Mouse (Mus musculus): ENCODE measurements at regions not wholly inside any gene's neighbourhood (a gene's known extent, or its start where the extent isn't known, plus 50 kb on each side); places are given as distances from the start of the nearest gene placed in this dataset.

- DNase-seq (ENCODE audit: low read depth, low spot score): peak; percentile 61
These were observed 313.0 kb downstream of the Bmper start for GRCm38 (mm10) chr9:23535872-23536271.

GRCm38 (mm10) chr9:23538051-23538450 lies 315.2 kb downstream of the Bmper start:
- peak; percentile 34 for DNase-seq (ENCODE audit: low read depth, low spot score)

DNA sequence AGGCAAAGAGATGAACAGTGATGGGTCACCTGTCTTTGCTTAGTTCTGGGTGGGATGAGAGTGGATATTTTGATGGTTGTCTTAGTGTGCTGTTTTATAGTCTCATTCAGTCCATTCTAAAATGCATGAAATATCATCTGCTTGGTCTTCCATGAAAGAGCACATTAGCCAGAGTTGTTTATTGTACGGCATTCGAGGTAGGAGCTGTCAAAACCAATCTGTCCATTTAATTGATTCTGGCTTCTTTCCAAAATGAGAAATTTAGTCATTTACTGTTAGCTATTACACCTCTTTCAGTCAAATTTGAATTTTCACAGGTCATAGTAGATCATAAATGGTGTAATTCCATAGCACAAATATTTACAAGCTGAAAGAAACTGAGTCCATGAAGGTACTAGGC lies 328.8 kb downstream of the Bmper start:
- no peak for DNase-seq (ENCODE audit: low read depth, low spot score)

DNA sequence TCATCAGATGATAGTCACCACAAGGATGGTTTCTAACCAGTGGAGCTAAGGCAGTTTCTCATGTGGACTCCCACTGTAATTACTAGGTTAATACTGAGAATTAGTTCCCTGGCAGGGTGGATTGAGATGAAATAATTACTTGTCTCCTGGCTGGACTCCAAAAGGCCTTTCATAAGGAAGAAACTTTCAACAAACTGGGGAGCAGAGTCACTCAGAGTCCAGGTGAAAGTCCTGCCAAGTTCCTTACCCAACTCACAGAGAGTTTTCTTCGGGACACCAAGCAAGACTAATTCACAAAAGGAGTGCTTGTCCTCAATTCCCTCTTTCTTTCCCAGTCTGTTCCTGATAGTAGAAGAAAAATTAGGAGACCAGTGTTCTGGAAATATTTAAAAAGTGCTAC lies 330.9 kb downstream of the Bmper start:
- no peak for DNase-seq (ENCODE audit: low read depth, low spot score)

DNA sequence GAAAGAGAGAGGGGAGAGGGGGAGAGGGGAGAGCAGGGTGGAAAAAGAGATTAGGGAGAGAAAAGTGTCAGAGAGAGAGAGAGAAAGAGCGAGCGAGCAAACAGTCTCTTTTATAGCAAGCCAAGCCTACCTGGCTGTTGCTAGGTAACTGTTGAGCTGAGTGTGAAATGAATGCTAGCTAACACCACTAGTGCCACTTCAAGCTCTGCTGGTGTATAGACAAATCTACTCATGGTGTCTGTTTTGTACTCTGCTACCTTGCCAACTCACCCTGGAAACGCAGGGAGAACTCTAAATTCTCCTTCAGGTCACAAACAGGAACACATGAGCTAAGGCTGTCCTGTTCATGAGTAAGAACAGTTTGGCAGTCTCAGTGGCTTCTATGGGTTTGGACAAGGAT lies 334.7 kb downstream of the Bmper start:
- DNase-seq (ENCODE audit: low read depth, low spot score): peak; percentile 68

DNA sequence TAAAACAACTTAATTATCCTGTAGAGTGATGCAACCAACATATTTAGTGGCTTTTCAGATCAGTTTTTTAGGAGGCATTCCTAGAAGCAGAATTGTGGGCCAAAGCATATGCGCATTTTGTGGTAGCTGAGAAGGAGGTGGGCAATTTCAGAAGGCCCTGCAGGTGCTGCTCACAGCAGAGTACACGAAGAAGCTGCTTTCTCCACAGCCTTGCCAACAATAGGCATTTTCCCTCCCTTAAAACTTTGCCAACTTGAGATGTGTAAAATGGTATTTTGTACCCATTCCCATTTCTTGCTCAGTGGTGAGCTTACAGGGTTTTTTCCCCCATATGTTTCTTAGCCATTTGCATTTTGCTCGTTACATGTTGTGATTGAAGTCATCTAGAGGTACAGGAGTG lies 339.0 kb downstream of the Bmper start:
- peak; percentile 73 for DNase-seq (ENCODE audit: low read depth, low spot score)

- DNase-seq (ENCODE audit: low read depth, low spot score): no peak
These were observed 344.2 kb downstream of the Bmper start for GRCm38 (mm10) chr9:23567081-23567480.

- DNase-seq (ENCODE audit: low read depth, low spot score): no peak
These were observed 347.3 kb downstream of the Bmper start for GRCm38 (mm10) chr9:23570150-23570549.

DNA sequence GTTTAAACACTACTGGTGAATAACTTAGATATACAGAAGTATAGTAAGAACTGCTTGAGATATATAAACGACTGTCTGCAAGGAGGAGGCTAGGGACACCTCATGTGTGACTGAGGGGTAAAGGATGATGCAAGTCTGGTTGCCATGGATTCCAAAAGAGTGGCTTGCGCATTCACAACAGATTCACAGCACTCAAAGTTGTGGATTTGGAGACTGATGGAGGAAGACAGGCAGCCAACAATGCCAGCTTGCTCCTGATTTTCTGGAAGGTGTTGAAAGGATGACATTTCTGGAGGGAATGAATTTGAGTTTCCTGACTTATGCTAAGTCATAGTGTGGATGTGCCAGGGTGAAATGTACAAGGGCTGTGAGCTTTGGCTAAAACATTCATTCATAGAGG lies 353.4 kb downstream of the Bmper start:
- peak; percentile 52 for DNase-seq (ENCODE audit: low read depth, low spot score)

DNA sequence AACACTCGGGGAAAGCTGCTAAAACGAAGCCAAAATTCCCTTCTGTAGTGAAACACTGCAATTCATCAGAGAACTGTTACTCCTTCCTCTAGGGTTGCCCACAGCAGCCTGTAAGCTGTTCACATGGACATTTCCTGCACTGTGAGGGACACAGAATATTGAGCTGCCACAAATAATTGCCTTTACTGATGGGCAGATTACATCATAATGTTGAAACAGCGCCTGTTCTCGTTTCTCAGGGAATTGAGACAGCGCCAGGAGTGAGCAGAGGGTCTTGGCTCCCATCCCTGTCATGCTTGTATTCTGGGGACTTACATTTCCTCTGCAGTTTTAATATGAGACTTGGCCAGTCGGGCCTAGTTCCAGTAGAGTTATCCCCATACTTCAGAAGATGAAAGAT lies 357.3 kb downstream of the Bmper start:
- no peak for DNase-seq (ENCODE audit: low read depth, low spot score)

GRCm38 (mm10) chr9:23581039-23581606 lies 358.2 kb downstream of the Bmper start:
- peak; percentile 97 for DNase-seq (ENCODE audit: low read depth, low spot score)

GRCm38 (mm10) chr9:23584561-23584960 lies 361.7 kb downstream of the Bmper start:
- peak; percentile 88 for DNase-seq (ENCODE audit: low read depth, low spot score)

DNA sequence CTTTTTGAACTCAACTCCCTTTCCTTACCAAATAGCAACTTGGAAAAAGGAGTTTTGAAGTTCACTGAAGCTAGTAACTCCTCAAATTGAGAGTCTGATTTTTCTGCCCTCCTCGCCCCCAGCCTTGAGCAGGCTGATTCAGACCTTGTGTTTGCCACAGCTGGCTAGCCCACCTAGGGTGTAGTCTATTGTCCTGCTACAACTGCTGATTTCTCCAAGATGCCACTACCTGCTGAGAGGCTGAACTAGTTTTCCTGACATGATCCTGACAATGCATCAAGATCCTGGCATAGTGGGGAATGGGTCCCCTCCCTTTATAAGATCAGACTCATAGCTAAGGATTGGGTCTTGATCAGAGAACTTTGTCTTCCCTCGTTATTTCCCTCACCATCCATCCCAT lies 366.1 kb downstream of the Bmper start:
- no peak for DNase-seq (ENCODE audit: low read depth, low spot score)

DNA sequence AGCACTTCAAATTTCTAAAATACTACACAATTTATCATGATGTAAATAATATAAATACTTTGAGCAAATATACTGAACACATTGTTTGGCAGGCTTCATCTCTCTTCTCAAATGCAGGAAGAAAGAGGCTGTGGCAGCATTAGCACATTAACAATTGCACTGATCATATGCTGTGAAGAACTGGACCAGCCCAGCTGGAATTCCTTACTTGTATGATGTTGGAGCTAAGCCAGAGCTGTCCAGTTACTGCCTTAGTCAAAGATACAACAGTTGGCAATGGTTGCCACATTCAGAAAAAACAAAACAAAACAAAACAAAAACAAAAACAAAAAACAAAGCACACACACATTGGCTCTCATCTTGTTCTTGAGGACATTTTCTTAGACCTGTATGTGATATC lies 369.0 kb downstream of the Bmper start:
- no peak for DNase-seq (ENCODE audit: low read depth, low spot score)

DNA sequence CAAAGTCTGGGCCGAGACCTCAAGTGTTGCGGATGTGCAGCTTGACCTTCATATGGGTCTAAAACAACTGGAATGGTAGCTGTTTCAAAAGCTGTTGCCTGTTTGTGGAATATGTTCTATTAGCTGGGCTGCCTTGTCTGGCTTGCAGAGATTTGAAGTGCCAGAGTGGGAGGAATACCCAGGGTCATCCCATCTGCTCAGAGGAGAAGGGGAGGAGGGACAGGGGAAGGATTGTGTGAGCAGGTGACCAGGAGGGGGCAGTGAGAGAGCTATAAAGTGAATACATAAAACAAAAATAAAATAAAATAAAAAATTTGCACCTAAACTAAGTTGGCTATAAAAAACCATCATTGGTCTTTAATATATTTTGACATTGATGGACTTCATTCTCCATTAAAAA lies 377.7 kb downstream of the Bmper start:
- DNase-seq (ENCODE audit: low read depth, low spot score): peak; percentile 14

Data from brain, adult 2 months (tissue).